27 mouse cellular contexts compared by ENCODE assay signal in genomic region chr5:67631261-67631660, GRCm38 (mm10). TPM values are rescaled to one million over a fixed set of nuclear protein-coding genes. Genes with fewer than 3 reads are reported as not detected.
DNase-seq lines count a peak whose midpoint lies in the region; ATAC-seq lines count a peak whose summit lies in the region.
"Had no signal": no experiment of that assay in that cellular context is flagged by ENCODE, and none has a peak within 500 bp of the region (broad histone marks: within the 10 kb centered on the region; RNA-seq: fewer than 3 reads in every experiment).

No protein-coding gene starts in this region.

- H3K4me3 ChIP-seq in heart, embryonic 10.5 days = no peak overlapping the region
- H3K4me3 ChIP-seq in neural tube, embryonic 15.5 days (replicated peaks) = no peak overlapping the region
- no peak overlapping the region for H3K4me3 ChIP-seq in limb, embryonic 10.5 days
- H3K4me3 ChIP-seq: embryonic facial prominence, embryonic 12.5 days; embryonic facial prominence, embryonic 15.5 days; gastrocnemius, adult 2 months; hindbrain, embryonic 10.5 days; hindbrain, embryonic 13.5 days had no signal

- H3K4me2 ChIP-seq in neural tube, embryonic 15.5 days = no peak overlapping the region
- H3K4me2 ChIP-seq: embryonic facial prominence, embryonic 12.5 days; embryonic facial prominence, embryonic 15.5 days; heart, embryonic 11.5 days; hindbrain, embryonic 13.5 days had no signal

- no peaks in the 10 kb centered on the region for H3K27me3 ChIP-seq in heart, embryonic 10.5 days (ENCODE audit: insufficient read depth, poor library complexity, severe bottlenecking)
- no peaks in the 10 kb centered on the region for H3K27me3 ChIP-seq in neural tube, embryonic 15.5 days (replicated peaks)
- peaks cover 11% of the 10 kb centered on the region; the same call in 1 of the 2 replicates for H3K27me3 ChIP-seq in limb, embryonic 10.5 days (ENCODE audit: low read depth, poor library complexity, severe bottlenecking)
- H3K27me3 ChIP-seq: CH12.LX; embryonic facial prominence, embryonic 12.5 days; embryonic facial prominence, embryonic 15.5 days; hindbrain, embryonic 13.5 days; Patski had no signal

- WGBS in heart, embryonic 10.5 days = 94% methylated on average over 12 of the region's 12 CpGs
- 94% methylated on average over 12 of the region's 12 CpGs for whole genome bisulfite sequencing in neural tube, embryonic 15.5 days
- WGBS in limb, embryonic 10.5 days = 94% methylated on average over 12 of the region's 12 CpGs

- H3K36me3 ChIP-seq in heart, embryonic 10.5 days = no peaks in the 10 kb centered on the region
- H3K36me3 ChIP-seq in neural tube, embryonic 15.5 days = no peaks in the 10 kb centered on the region
- no peaks in the 10 kb centered on the region for H3K36me3 ChIP-seq in limb, embryonic 10.5 days
- H3K36me3 ChIP-seq: embryonic facial prominence, embryonic 12.5 days; embryonic facial prominence, embryonic 15.5 days; hindbrain, embryonic 10.5 days had no signal

- no peaks in the 10 kb centered on the region for H3K9me3 ChIP-seq in heart, embryonic 10.5 days
- H3K9me3 ChIP-seq in neural tube, embryonic 15.5 days (replicated peaks) = no peaks in the 10 kb centered on the region
- H3K9me3 ChIP-seq in limb, embryonic 10.5 days (replicated peaks) = no peaks in the 10 kb centered on the region
- H3K9me3 ChIP-seq: embryonic facial prominence, embryonic 12.5 days; embryonic facial prominence, embryonic 15.5 days; G1E; hindbrain, embryonic 10.5 days; hindbrain, embryonic 13.5 days had no signal

- no peak overlapping the region for H3K9ac ChIP-seq in neural tube, embryonic 15.5 days (replicated peaks)
- H3K9ac ChIP-seq: embryonic facial prominence, embryonic 12.5 days; embryonic facial prominence, embryonic 15.5 days; forebrain, postnatal 0 days; hindbrain, embryonic 13.5 days had no signal

- peak; percentile 54 for DNase-seq in heart, embryonic 10.5 days (ENCODE audit: low spot score)
- DNase-seq in heart, adult 8-10 months (ENCODE audit: low spot score) = no peak
- peak; percentile 12 for DNase-seq in neural tube, embryonic 10.5 days (ENCODE audit: extremely low spot score, low spot score)
- DNase-seq in limb, embryonic 10.5 days (ENCODE audit: low spot score) = peak; percentile 23
- DNase-seq in adrenal gland, adult 2 months = no peak
- DNase-seq: adrenal gland, postnatal 14 days; B cell, adult 2 months; cerebellum, adult 11 months; cerebellum, adult 2 months; cerebellum, adult 9-11 months; cerebellum, postnatal 25 days; forebrain, postnatal 0 days; gastrocnemius, adult 2 months; gastrocnemius, postnatal 14 days; heart, adult 18-20 months had no signal

- H3K4me1 ChIP-seq in heart, embryonic 10.5 days = peaks cover 17% of the 10 kb centered on the region
- H3K4me1 ChIP-seq in neural tube, embryonic 15.5 days = peaks cover 11% of the 10 kb centered on the region
- H3K4me1 ChIP-seq in limb, embryonic 10.5 days = peaks cover 16% of the 10 kb centered on the region

- H3K27ac ChIP-seq in heart, embryonic 10.5 days = no peak overlapping the region
- no peak overlapping the region for H3K27ac ChIP-seq in neural tube, embryonic 15.5 days (replicated peaks)
- H3K27ac ChIP-seq in limb, embryonic 10.5 days = no peak overlapping the region
- H3K27ac ChIP-seq: embryonic facial prominence, embryonic 12.5 days; embryonic facial prominence, embryonic 15.5 days; gastrocnemius, adult 2 months; hindbrain, embryonic 10.5 days; hindbrain, embryonic 13.5 days had no signal

- no peak for ATAC-seq in neural tube, embryonic 15.5 days (ENCODE audit: low FRiP score)
- ATAC-seq: forebrain, embryonic 14.5 days; forebrain, postnatal 0 days; hindbrain, embryonic 16.5 days; Patski had no signal

RNA-seq across cellular contexts. Expression of gene Shisa3, which starts 23.6 kb away (rescaled TPM):
- polyA plus RNA-seq in heart, embryonic 10.5 days (2016; fragmentation: Nextera tagmentation; extraction: Ambion mirVana) = 0.90 and 12.9 TPM in 2 replicates
- total RNA-seq in heart, adult 8-10 months (2022) = 1 to 10 TPM; 1.4 to 1.9 (median 1.6) TPM
- 3.0 and 3.7 TPM in 2 replicates for polyA plus RNA-seq in neural tube, embryonic 15.5 days (2015; fragmentation: Nextera tagmentation; extraction: Ambion mirVana)
- 4.8 and 5.2 TPM in 2 replicates for polyA plus RNA-seq in limb, embryonic 10.5 days (2016; fragmentation: Nextera tagmentation; extraction: Ambion mirVana)
- total RNA-seq in adrenal gland, adult 2 months (2021) = under 1 TPM; 0.35 to 0.83 TPM
- polyA plus RNA-seq in adrenal gland, adult 2 months (2012; rRNA removed) = 1.3 and 1.8 TPM in 2 replicates
- total RNA-seq: CH12.LX; common myeloid progenitor, adult 5-6 weeks had no signal
- polyA plus RNA-seq: G1E, Patski had no signal

Comparison
In these comparisons a context has a peak if more than half of its experiments do, and no peak if none do; other contexts are left out.
1. DNase-seq: peak in heart, embryonic 10.5 days (single experiment), neural tube, embryonic 10.5 days (single experiment) and limb, embryonic 10.5 days (single experiment); none in heart, adult 8-10 months (single experiment) and adrenal gland, adult 2 months (single experiment).